Mouse (Mus musculus) midbrain, postnatal 0 days (tissue): ENCODE measurements around the gene Acnat1. TPM values are rescaled to one million over a fixed set of nuclear protein-coding genes. Genes with fewer than 3 reads are reported as not detected.
"Not testable (repeated sequence)": the region's sequence is repeated elsewhere in the genome, so short reads cannot be mapped to it uniquely, and the experiment has no call there.

ENCODE experiments used
- ATAC-seq: fragments of 200-750 bp; cut with Nextera tagmentation; 2 replicates; pipeline ENCODE4 v1.8.0; 2017; ENCODE audit warnings: moderate number of reproducible peaks, mild to moderate bottlenecking, moderate TSS enrichment, moderate library complexity; ENCODE audit not compliant: low FRiP score
- DNase-seq: peaks from one replicate; pipeline ENCODE4 v3.0.0-alpha.2; 2015; ENCODE audit warnings: low spot score
- H3K27ac ChIP-seq: fragments of 300-500 bp; sonication (generic); 2 replicates; pipeline ENCODE4 v1.5.1; 2014; ENCODE audit warnings: low read depth, mild to moderate bottlenecking, low read length, mixed read lengths
- H3K27me3 ChIP-seq: fragments of 300-500 bp; sonication (generic); 2 replicates; pipeline ENCODE4 v1.6.1; 2014; ENCODE audit warnings: low read length, control low read depth, mixed read lengths; ENCODE audit not compliant: insufficient read depth
- H3K36me3 ChIP-seq: fragments of 300-500 bp; sonication (generic); 2 replicates; pipeline ENCODE4 v1.6.1; 2014; ENCODE audit warnings: low read length, control low read depth, mixed read lengths; ENCODE audit not compliant: insufficient read depth
- H3K4me1 ChIP-seq: fragments of 300-500 bp; sonication (generic); 2 replicates; pipeline ENCODE4 v1.6.1; 2014; ENCODE audit warnings: mild to moderate bottlenecking, control low read depth, antibody characterized with exemption, low read length, mixed read lengths; ENCODE audit not compliant: insufficient read depth
- H3K4me2 ChIP-seq: fragments of 300-500 bp; sonication (generic); 2 replicates; pipeline ENCODE4 v1.6.1; 2014; ENCODE audit warnings: low read depth, mild to moderate bottlenecking, low read length, mixed read lengths; ENCODE audit not compliant: poor library complexity, severe bottlenecking
- H3K4me3 ChIP-seq: fragments of 300-500 bp; sonication (generic); 2 replicates; pipeline ENCODE4 v1.5.1; 2014; ENCODE audit warnings: low read depth, mild to moderate bottlenecking, low read length, moderate library complexity
- H3K9ac ChIP-seq: fragments of 300-500 bp; sonication (generic); replicated peaks from 2 replicates; pipeline ENCODE4 v1.6.1; 2014; ENCODE audit warnings: mild to moderate bottlenecking, low read length, moderate library complexity, mixed read lengths; ENCODE audit not compliant: poor library complexity, severe bottlenecking
- H3K9me3 ChIP-seq: fragments of 300-500 bp; sonication (generic); 2 replicates; pipeline ENCODE4 v1.6.1; 2016; ENCODE audit warnings: low read length, control low read depth
- CTCF ChIP-seq: IDR thresholded peaks from 2 replicates; pipeline ENCODE4 v1.5.1; 2016; ENCODE audit warnings: antibody characterized with exemption, mild to moderate bottlenecking
- WGBS: fragments of 180-500 bp; shearing (Covaris S2); extraction: QIAGEN DNeasy Blood & Tissue Kit; methylation state at CpG from one replicate; pipeline ENCODE4 v1.1.7; 2014; 5-methylcytosine and 5-hydroxymethylcytosine counted together
- polyA plus RNA-seq: library from polyadenylated mRNA; unstranded; fragments of >200 nt; fragmentation: Nextera tagmentation; extraction: Ambion mirVana; gene quantifications from 2 replicates; pipeline ENCODE4 v1.2.1, GENCODE M21; 2015
- total RNA-seq: library from RNA; depleted of rRNA; stranded (reverse); fragments of >200 nt; gene quantifications from 2 replicates; pipeline ENCODE4 v1.2.3, GENCODE M21; 2014

Gene Acnat1
- total and polyA plus RNA-seq, 2 experiments from 2014 or later: 0.44 TPM; not detected in 1

DNA sequence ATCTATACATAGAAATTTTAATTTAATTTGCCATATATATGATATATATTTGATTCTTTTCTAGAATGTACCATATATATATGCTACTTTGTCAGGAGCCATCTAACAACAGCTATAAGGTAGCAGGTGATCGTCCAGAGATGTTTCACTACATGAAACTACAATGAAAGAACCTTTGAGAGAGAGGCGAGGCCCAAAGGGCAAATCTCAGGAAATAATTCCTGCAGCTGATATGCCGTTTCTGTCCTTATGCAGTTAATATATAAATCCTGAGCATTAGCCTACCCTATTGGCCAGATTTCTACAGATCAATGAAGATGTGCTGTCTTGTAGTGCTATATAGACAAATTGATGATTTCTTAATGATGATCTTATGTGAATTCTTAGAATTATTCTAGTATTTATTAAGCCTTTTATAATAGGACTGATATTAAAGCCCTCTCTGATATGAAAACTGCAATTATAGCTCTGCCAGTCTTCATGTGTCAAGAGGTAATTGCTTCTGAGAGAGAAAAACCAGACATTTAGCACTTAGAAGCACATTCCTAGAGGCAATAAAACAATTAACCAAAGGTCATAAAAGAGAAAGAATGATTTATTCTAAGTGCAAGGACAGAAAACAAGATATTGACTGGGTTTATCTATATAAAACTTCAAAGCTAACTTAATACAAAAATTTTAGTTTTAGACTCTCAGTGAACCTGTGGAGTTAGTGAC, 4.1 kb downstream of the Acnat1 start:
- H3K9ac ChIP-seq: no peak overlapping the region
- ATAC-seq (no peak), DNase-seq (no peak)
- H3K27ac ChIP-seq: no peak overlapping the region
- no peaks in the 10 kb centered on the region for H3K27me3 ChIP-seq
- TF ChIP-seq CTCF: no peak
- WGBS: 89% methylated on average over 3 of the region's 3 CpGs
- no peaks in the 10 kb centered on the region for H3K36me3 ChIP-seq
- no peaks in the 10 kb centered on the region for H3K9me3 ChIP-seq
- no peak overlapping the region for H3K4me3 ChIP-seq
- H3K4me1 ChIP-seq: no peaks in the 10 kb centered on the region
- H3K4me2 ChIP-seq: no peak overlapping the region

DNA sequence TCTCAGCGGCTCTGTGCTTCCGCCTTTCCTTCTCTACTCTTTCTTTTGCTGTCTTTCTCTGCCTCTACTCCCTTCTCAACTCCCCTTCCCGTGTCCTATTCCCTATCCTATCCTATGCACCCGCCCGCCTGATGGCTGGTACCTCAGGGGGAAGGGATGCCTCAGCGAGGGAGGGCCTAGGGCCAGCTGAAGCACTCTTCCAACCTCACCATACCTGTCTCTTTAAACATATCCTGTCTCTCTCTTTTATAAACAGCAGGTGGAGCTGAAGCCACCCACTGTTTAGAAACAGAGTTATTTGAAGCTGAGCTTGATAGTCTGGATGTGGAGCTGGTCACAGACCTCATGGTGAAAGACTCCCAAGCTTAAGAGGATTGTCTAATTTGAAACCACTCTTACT, 6.4 kb downstream of the Acnat1 start:
- Histone ChIP-seq H3K36me3 (no peaks in the 10 kb centered on the region), H3K4me2 (no peak overlapping the region), H3K27ac (no peak overlapping the region), H3K27me3 (no peaks in the 10 kb centered on the region), H3K4me1 (no peaks in the 10 kb centered on the region), H3K4me3 (no peak overlapping the region), H3K9ac (no peak overlapping the region), H3K9me3 (no peaks in the 10 kb centered on the region)
- 90% methylated on average over 6 of the region's 6 CpGs for WGBS
- TF ChIP-seq CTCF: no peak
- no peak for ATAC-seq
- no peak for DNase-seq

DNA sequence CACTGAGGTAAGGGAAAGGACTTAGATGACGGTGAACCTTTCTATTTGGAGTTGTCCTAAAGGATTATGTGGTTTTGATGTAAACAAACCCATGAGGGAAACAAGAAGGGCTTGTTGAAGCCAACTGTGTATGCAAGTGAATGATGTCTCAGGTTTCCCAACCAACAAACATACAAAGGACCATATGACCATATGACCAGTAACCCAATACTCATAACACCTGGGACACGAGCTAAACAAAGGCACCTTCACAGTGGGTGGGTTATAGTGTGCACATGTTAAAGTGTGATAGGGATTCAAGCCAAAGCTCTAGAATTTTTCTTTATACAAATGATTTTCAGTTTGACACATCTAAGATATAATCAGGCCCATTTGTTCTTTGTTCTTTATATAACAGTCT, 17.5 kb downstream of the Acnat1 start:
- Histone ChIP-seq H3K27me3 (no peaks in the 10 kb centered on the region), H3K36me3 (no peaks in the 10 kb centered on the region), H3K9ac (no peak overlapping the region), H3K4me3 (no peak overlapping the region), H3K4me1 (no peaks in the 10 kb centered on the region), H3K27ac (no peak overlapping the region), H3K9me3 (no peaks in the 10 kb centered on the region), H3K4me2 (no peak overlapping the region)
- DNase-seq: no peak
- ATAC-seq: no peak
- WGBS: 69% methylated on average over 2 of the region's 2 CpGs
- no peak for TF ChIP-seq CTCF

GRCm38 (mm10) chr4:49451848-49452551, 21.7 kb downstream of the Acnat1 start:
- Histone ChIP-seq H3K4me2 (no peak overlapping the region), H3K4me1 (no peaks in the 10 kb centered on the region), H3K9ac (no peak overlapping the region), H3K27ac (no peak overlapping the region), H3K9me3 (no peaks in the 10 kb centered on the region), H3K4me3 (no peak overlapping the region), H3K27me3 (no peaks in the 10 kb centered on the region), H3K36me3 (no peaks in the 10 kb centered on the region)
- 75% methylated on average over 1 of the region's 1 CpGs for WGBS
- DNase-seq (no peak), ATAC-seq (no peak)
- TF ChIP-seq CTCF: no peak

DNA sequence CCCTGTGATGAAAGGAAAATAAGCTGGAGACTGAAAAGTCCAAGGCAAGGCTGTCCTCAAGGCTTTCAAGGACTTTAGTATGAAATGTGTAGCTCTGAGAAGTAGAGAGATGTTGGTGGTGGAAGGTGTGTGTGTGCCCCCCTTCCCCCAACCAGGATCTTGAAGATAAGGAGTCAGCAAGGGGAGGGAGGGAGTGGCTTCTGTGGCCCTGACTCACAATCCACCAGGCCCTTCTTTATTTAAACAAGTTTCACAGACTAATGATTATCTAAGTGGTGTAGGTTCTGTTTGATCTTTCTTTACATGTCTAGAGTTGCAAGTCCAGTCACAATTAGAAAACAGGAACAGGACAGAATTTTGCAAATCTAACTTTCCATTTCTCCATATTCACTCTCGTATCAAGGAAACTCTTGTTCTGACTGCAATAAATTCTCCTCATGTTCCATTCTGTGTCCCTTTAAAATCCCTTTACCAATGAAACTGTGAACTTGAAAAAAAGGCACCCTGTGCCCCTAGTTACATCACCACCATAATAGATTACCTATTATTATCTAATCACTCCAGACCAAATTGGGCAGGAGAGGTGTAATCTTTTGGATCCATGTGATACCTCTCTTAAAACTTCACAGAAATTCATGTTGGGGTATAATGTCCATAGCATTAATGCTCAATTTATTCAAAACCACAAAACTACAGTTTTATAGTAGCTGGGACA, 22.4 kb downstream of the Acnat1 start:
- not testable (repeated sequence) for H3K4me2 ChIP-seq, H3K9me3 ChIP-seq, H3K27ac ChIP-seq, H3K4me3 ChIP-seq, ATAC-seq, H3K9ac ChIP-seq, H3K4me1 ChIP-seq, H3K27me3 ChIP-seq, H3K36me3 ChIP-seq, DNase-seq
- no CpG with 5 or more reads among the region's 1 CpGs for WGBS

DNA sequence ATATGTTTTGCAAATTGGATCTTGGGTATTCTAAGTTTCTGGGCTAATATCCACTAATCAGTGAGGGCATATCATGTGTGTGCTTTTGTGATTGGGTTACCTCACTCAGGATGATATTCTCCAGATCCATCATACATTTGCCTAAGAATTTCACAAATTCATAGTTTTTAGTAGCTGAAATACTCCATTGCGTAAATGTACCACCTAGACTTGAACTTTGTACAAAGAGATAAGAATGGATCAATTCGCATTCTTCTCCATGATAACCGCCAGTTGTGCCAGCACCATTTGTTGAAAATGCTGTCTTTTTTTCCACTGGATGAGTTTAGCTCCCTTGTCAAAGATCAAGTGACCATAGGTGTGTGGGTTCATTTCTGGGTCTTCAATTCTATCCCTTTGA, 36.7 kb downstream of the Acnat1 start:
- H3K9ac ChIP-seq, ATAC-seq, H3K4me1 ChIP-seq, H3K4me2 ChIP-seq, H3K9me3 ChIP-seq, H3K36me3 ChIP-seq, H3K27me3 ChIP-seq, H3K4me3 ChIP-seq, H3K27ac ChIP-seq, DNase-seq: not testable (repeated sequence)
- WGBS: 96% methylated on average over 3 of the region's 3 CpGs

GRCm38 (mm10) chr4:49410151-49410550, 63.6 kb downstream of the Acnat1 start:
- H3K4me1 ChIP-seq, H3K27ac ChIP-seq, H3K36me3 ChIP-seq, H3K4me3 ChIP-seq, DNase-seq, ATAC-seq, H3K4me2 ChIP-seq, H3K9me3 ChIP-seq, H3K9ac ChIP-seq, H3K27me3 ChIP-seq: not testable (repeated sequence)
- 75% methylated on average over 2 of the region's 2 CpGs for WGBS

DNA sequence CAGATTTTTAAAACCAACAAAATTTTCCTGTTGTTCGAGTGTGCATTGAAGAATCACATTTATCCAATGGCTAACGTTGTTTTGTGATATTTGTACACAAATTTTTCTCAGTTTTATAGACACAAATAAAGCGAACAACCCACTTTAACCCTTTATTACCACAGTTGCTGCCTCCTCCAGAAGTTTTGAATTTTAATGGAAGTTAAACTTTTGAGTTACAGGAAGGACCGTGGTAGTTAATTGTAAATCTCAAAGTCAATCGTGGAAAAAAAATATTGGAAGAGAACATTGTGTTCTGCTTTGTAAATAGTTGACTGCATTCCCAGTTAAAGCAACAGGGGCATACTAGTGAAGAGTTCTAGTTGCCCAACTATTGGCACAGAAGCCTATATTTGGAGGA, 65.8 kb downstream of the Acnat1 start, which contains the start of gene Acnat2:
Gene Acnat2 (minus strand): TSS at position 195 of the 400 bp plus-strand sequence.
- not testable (repeated sequence) for ATAC-seq, H3K4me3 ChIP-seq, H3K9me3 ChIP-seq, H3K9ac ChIP-seq, H3K4me2 ChIP-seq, H3K36me3 ChIP-seq, H3K27me3 ChIP-seq, H3K4me1 ChIP-seq, DNase-seq, H3K27ac ChIP-seq
- WGBS: 87% methylated on average over 5 of the region's 5 CpGs
